Mouse (Mus musculus) cerebellum, postnatal 36 days (tissue): ENCODE results near the gene Irx6.

Experiments
- DNase-seq, 2 experiments: peaks; one replicate each; pipeline ENCODE4 v3.0.0; 2021 to 2022; ENCODE audit warnings: mixed read lengths in 2 of 2

The Irx6 gene

GRCm38 (mm10) chr8:92723320-92723719 lies 49.2 kb downstream of the Irx6 start:
- no peak for DNase-seq

- no peak for DNase-seq
Observed at GRCm38 (mm10) chr8:92723947-92724346, 49.9 kb downstream of the Irx6 start.

GRCm38 (mm10) chr8:92724359-92724758 lies 50.3 kb downstream of the Irx6 start:
- no peak for DNase-seq
